Mouse (Mus musculus): ENCODE measurements around the gene Inhbb. TPM values are rescaled to one million over a fixed set of nuclear protein-coding genes. Genes with fewer than 3 reads are reported as not detected.

The Inhbb gene
- polyA plus RNA-seq, 1 experiment from 2014 or later: 0.73 TPM

Other genes with a start within 250 kb of the Inhbb start
- 128 and 129 TPM in 2 replicates for gene Ralb, start 82.5 kb upstream of the Inhbb start, polyA plus RNA-seq (2015; fragmentation: Nextera tagmentation; extraction: Ambion mirVana)
- 26.3 and 26.9 TPM in 2 replicates for gene Tmem185b, start 103.9 kb upstream of the Inhbb start, polyA plus RNA-seq (2015; fragmentation: Nextera tagmentation; extraction: Ambion mirVana)
- gene Epb41l5, start 226.8 kb upstream of the Inhbb start, polyA plus RNA-seq (2015; fragmentation: Nextera tagmentation; extraction: Ambion mirVana): 9.6 and 10.3 TPM in 2 replicates